Mouse (Mus musculus) intestine, embryonic 16.5 days (tissue): ENCODE measurements around the gene Hpcal4. TPM values are rescaled to one million over a fixed set of nuclear protein-coding genes. Genes with fewer than 3 reads are reported as not detected.
A peak's percentile ranks its signal among the peaks of the same experiment; 100 is the strongest.

ENCODE experiments used
- ATAC-seq: fragments of 200-750 bp; cut with Nextera tagmentation; 2 replicates; pipeline ENCODE4 v1.8.0; 2017; ENCODE audit warnings: moderate TSS enrichment, moderate library complexity
- H3K27ac ChIP-seq: fragments of 300-500 bp; sonication (generic); 2 replicates; pipeline ENCODE4 v1.5.1; 2014; ENCODE audit warnings: mild to moderate bottlenecking, low read length
- H3K27me3 ChIP-seq: fragments of 300-500 bp; sonication (generic); replicated peaks from 2 replicates; pipeline ENCODE4 v1.6.1; 2014; ENCODE audit warnings: low read length, control low read depth, mixed read lengths; ENCODE audit not compliant: control insufficient read depth, insufficient read depth
- H3K36me3 ChIP-seq: fragments of 300-500 bp; sonication (generic); 2 replicates; pipeline ENCODE4 v1.6.1; 2014; ENCODE audit warnings: low read length, control low read depth; ENCODE audit not compliant: control insufficient read depth, insufficient read depth
- H3K4me1 ChIP-seq: fragments of 300-500 bp; sonication (generic); 2 replicates; pipeline ENCODE4 v1.6.1; 2014; ENCODE audit warnings: low read length, control low read depth, mixed read lengths; ENCODE audit not compliant: control insufficient read depth, insufficient read depth
- H3K4me2 ChIP-seq: fragments of 300-500 bp; sonication (generic); 2 replicates; pipeline ENCODE4 v1.6.1; 2014; ENCODE audit warnings: low read depth, low read length, control low read depth
- H3K4me3 ChIP-seq: fragments of 300-500 bp; sonication (generic); 2 replicates; pipeline ENCODE4 v1.5.1; 2014; ENCODE audit warnings: mild to moderate bottlenecking, low read length
- H3K9ac ChIP-seq: fragments of 300-500 bp; sonication (generic); 2 replicates; pipeline ENCODE4 v1.6.1; 2014; ENCODE audit warnings: low read depth, low read length
- H3K9me3 ChIP-seq: fragments of 300-500 bp; sonication (generic); 2 replicates; pipeline ENCODE4 v1.6.1; 2016; ENCODE audit warnings: low read length, control low read depth; ENCODE audit not compliant: control insufficient read depth
- WGBS: fragments of 180-500 bp; shearing (Covaris S2); extraction: QIAGEN DNeasy Blood & Tissue Kit; methylation state at CpG from one replicate; pipeline ENCODE4 v1.1.7; 2014; 5-methylcytosine and 5-hydroxymethylcytosine counted together
- polyA plus RNA-seq: library from polyadenylated mRNA; unstranded; fragments of >200 nt; fragmentation: Nextera tagmentation; extraction: Ambion mirVana; gene quantifications from 2 replicates; pipeline ENCODE4 v1.2.1, GENCODE M21; 2015

The Hpcal4 gene
- polyA plus RNA-seq, 1 experiment from 2014 or later: 3.4 TPM

GRCm38 (mm10) chr4:123196695-123197094 lies 13.7 kb downstream of the Hpcal4 start:
- H3K4me1 ChIP-seq: peaks cover 9% of the 10 kb centered on the region
- 55% methylated on average over 6 of the region's 6 CpGs for WGBS

GRCm38 (mm10) chr4:123200771-123201185 lies 17.8 kb downstream of the Hpcal4 start:
- peak; percentile 78 for ATAC-seq
- Histone ChIP-seq H3K4me2 (peak overlapping the region; percentile 88), H3K4me1 (peaks cover 10% of the 10 kb centered on the region), H3K36me3 (no peaks in the 10 kb centered on the region), H3K27ac (no peak overlapping the region), H3K9me3 (no peaks in the 10 kb centered on the region), H3K4me3 (peak overlapping the region; percentile 44), H3K27me3 (peaks cover 26% of the 10 kb centered on the region), H3K9ac (peak overlapping the region; percentile 50; the same call in 1 of the 2 replicates)
- WGBS: 5% methylated on average over 15 of the region's 15 CpGs

More at GRCm38 (mm10) chr4:123196695-123197094, 13.7 kb downstream of the Hpcal4 start:
- no peaks in the 10 kb centered on the region for H3K36me3 ChIP-seq
- H3K4me3 ChIP-seq: no peak overlapping the region
- no peak for ATAC-seq
- H3K27me3 ChIP-seq: peaks cover 14% of the 10 kb centered on the region; the same call in 1 of the 2 replicates
- no peaks in the 10 kb centered on the region for H3K9me3 ChIP-seq
- H3K9ac ChIP-seq: no peak overlapping the region
- no peak overlapping the region for H3K27ac ChIP-seq
- no peak overlapping the region for H3K4me2 ChIP-seq

GRCm38 (mm10) chr4:123201186-123202093 lies 18.4 kb downstream of the Hpcal4 start, which contains the start of gene Nt5c1a:
Nt5c1a (plus strand) TSS chr4:123201504.
- no peaks in the 10 kb centered on the region for H3K36me3 ChIP-seq
- WGBS: 2% methylated on average over 57 of the region's 58 CpGs
- H3K9ac ChIP-seq: peak within 1 kb of the TSS; percentile 50
- peaks cover 10% of the 10 kb centered on the region for H3K4me1 ChIP-seq
- H3K27ac ChIP-seq: no peak within 1 kb of the TSS
- H3K9me3 ChIP-seq: no peaks in the 10 kb centered on the region
- peak; percentile 68 for ATAC-seq
- peaks cover 26% of the 10 kb centered on the region for H3K27me3 ChIP-seq
- H3K4me2 ChIP-seq: peak within 1 kb of the TSS; percentile 88
- peak within 1 kb of the TSS; percentile 44 for H3K4me3 ChIP-seq

DNA sequence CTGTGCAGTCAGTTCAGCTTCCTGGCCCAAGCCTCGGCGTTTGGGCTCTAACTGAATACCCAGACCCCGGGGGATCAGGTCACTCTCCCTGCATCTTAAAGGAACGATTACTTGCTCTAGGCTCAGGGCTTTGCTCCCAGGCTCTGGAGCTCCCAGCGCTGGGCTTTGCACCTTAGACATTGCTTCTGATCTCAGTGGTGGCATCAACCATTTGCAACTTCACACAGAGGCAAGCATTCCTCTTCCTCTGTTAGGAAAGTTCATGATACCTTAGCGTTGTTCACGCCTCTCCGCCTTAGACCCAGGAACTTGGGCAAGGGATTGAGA lies 19.0 kb downstream of the Hpcal4 start:
- WGBS: 22% methylated on average over 8 of the region's 8 CpGs
- Histone ChIP-seq H3K4me2 (peak overlapping the region; percentile 88; the same call in 1 of the 2 replicates), H3K9ac (no peak overlapping the region; the same call in 1 of the 2 replicates), H3K4me3 (peak overlapping the region; percentile 44; the same call in 1 of the 2 replicates), H3K9me3 (no peaks in the 10 kb centered on the region), H3K27ac (no peak overlapping the region), H3K27me3 (peaks cover 26% of the 10 kb centered on the region), H3K4me1 (peaks cover 10% of the 10 kb centered on the region), H3K36me3 (no peaks in the 10 kb centered on the region)
- ATAC-seq: no peak

GRCm38 (mm10) chr4:123207337-123207736 lies 24.3 kb downstream of the Hpcal4 start:
- Histone ChIP-seq H3K27ac (no peak overlapping the region), H3K4me3 (no peak overlapping the region), H3K9ac (no peak overlapping the region), H3K4me2 (no peak overlapping the region), H3K4me1 (no peaks in the 10 kb centered on the region), H3K36me3 (no peaks in the 10 kb centered on the region), H3K9me3 (no peaks in the 10 kb centered on the region), H3K27me3 (peaks cover 9% of the 10 kb centered on the region)
- 74% methylated on average over 5 of the region's 5 CpGs for WGBS
- ATAC-seq: no peak

DNA sequence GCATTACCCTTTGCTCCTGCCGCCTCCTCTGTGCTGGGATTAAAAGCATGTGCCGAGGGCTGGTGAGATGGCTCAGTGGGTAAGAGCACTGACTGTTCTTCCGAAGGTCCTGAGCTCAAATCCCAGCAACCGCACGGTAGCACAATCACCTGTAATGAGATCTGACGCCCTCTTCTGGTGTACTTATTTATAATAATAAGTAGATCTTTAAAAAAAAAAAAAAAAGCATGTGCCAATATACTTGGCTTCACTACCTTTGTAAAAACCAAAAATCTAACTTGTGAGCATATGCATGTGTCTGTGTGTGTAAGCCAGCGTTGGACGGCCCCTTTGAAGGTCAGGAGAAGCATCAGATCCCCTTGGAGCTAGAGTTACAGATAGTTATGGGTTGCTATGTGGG lies 28.0 kb downstream of the Hpcal4 start:
- 60% methylated on average over 8 of the region's 8 CpGs for WGBS
- Histone ChIP-seq H3K4me2 (no peak overlapping the region), H3K9me3 (no peaks in the 10 kb centered on the region), H3K9ac (no peak overlapping the region), H3K4me3 (no peak overlapping the region), H3K27me3 (peaks cover 3% of the 10 kb centered on the region; the same call in 1 of the 2 replicates), H3K36me3 (no peaks in the 10 kb centered on the region), H3K27ac (no peak overlapping the region), H3K4me1 (no peaks in the 10 kb centered on the region)
- no peak for ATAC-seq

GRCm38 (mm10) chr4:123211453-123211852 lies 28.4 kb downstream of the Hpcal4 start:
- Histone ChIP-seq H3K9ac (no peak overlapping the region), H3K27ac (no peak overlapping the region), H3K4me3 (no peak overlapping the region), H3K27me3 (peaks cover 3% of the 10 kb centered on the region; the same call in 1 of the 2 replicates), H3K4me2 (no peak overlapping the region), H3K4me1 (no peaks in the 10 kb centered on the region), H3K9me3 (no peaks in the 10 kb centered on the region), H3K36me3 (no peaks in the 10 kb centered on the region)
- ATAC-seq: no peak
- WGBS: 44% methylated on average over 5 of the region's 5 CpGs

GRCm38 (mm10) chr4:123212330-123212729 lies 29.3 kb downstream of the Hpcal4 start:
- ATAC-seq: no peak

DNA sequence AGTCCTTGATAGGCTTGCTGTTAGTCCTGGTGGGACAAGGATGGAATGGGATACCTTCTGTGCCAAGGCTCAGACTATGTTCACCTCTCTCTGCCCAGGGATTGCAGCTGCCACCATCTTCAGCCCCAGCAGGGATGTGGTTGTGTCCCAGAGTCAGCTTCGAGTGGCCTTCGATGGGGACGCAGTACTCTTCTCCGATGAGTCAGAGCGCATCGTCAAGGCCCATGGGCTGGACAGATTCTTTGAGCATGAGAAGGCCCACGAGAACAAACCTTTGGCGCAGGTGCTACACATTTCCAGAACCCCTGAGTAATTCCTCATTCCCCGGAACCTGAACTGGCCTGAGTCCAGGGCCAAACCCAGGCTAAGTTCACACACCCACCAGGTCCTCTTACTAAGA lies 30.9 kb downstream of the Hpcal4 start:
- 91% methylated on average over 9 of the region's 9 CpGs for WGBS
- H3K9me3 ChIP-seq: no peaks in the 10 kb centered on the region
- H3K36me3 ChIP-seq: no peaks in the 10 kb centered on the region
- no peak for ATAC-seq
- no peak overlapping the region for H3K4me2 ChIP-seq
- H3K4me3 ChIP-seq: no peak overlapping the region
- no peaks in the 10 kb centered on the region for H3K4me1 ChIP-seq
- H3K27me3 ChIP-seq: no peaks in the 10 kb centered on the region; the same call in 1 of the 2 replicates
- no peak overlapping the region for H3K27ac ChIP-seq
- H3K9ac ChIP-seq: no peak overlapping the region

More at GRCm38 (mm10) chr4:123212330-123212729, 29.3 kb downstream of the Hpcal4 start:
- WGBS: 38% methylated on average over 2 of the region's 2 CpGs
- peaks cover 3% of the 10 kb centered on the region; the same call in 1 of the 2 replicates for H3K27me3 ChIP-seq
- no peaks in the 10 kb centered on the region for H3K9me3 ChIP-seq
- no peaks in the 10 kb centered on the region for H3K36me3 ChIP-seq
- H3K4me3 ChIP-seq: no peak overlapping the region
- H3K27ac ChIP-seq: no peak overlapping the region
- H3K4me2 ChIP-seq: no peak overlapping the region
- no peaks in the 10 kb centered on the region for H3K4me1 ChIP-seq
- H3K9ac ChIP-seq: no peak overlapping the region
